Mouse (Mus musculus): ENCODE data around the gene Orm1.

Orm1 gene

DNA sequence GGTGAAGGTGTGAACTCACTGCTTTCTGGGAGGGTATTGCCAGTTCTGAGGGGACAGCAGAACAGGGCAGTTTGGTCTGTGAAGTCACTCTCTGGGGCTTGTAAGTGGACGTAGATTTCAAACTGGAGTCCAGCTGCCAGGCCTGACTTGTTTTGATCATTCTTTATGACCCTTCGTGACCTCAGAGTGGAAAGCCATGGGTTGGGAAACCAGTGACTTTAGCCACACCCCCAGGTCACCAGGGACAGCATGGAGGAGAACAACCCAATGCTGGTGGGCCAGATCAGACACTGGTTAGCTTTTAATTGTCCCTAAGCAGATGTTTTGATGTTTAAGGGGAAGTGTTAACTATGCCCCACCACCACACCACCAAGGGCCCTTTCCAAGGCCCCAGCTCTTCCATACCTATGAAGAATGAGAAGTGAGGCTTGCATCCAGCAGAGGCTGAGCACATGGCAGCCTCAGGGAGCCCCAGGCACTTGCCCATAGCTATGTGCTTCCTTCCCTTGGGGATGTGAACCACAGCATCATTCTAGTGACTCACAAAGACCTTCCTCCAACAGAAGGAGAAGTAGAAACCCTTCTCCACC, 12.7 kb downstream of the Orm1 start:
- no peak for DNase-seq

DNA sequence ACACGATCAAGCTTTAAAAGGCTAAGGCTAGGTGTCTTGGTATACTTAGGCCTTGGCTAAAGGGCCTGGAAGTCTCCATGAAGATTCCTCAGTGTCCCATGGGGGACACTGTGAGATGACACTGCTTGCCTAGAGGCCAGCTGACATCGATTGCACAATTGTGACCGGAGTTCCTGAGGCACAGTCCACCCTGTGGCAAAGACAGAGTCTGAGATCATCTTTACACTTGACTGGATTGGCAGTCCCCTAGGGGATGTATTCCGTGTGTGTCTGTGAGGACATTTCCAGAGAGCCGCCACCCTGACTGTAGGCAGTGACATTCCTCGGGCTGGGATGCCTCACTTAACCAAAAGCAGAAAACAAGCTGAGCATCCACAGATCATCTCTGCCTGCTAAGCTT, 15.5 kb downstream of the Orm1 start:
- DNase-seq: no peak

DNA sequence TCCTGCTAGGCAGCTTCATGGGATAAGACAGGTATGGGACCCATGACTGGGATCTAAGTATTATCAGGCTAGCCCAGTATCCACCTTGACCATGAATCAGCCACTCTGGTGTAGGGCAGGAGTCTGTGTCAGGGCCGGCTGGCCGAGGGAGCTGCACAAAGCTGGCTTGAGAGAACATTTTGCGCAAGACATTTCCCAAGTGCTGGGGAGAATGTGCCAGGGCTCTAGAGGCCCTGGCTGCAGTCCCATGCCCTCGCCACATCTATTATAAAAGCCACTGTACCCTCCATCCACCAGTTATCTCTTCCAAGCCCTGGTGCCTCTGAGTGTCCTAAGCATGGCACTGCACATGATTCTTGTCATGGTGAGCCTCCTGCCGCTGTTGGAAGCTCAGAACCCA, 17.8 kb downstream of the Orm1 start, which contains the start of gene Orm2:
TSS of gene Orm2 (plus strand) at position 300 of the 400 bp plus-strand sequence.
- DNase-seq: no peak

DNA sequence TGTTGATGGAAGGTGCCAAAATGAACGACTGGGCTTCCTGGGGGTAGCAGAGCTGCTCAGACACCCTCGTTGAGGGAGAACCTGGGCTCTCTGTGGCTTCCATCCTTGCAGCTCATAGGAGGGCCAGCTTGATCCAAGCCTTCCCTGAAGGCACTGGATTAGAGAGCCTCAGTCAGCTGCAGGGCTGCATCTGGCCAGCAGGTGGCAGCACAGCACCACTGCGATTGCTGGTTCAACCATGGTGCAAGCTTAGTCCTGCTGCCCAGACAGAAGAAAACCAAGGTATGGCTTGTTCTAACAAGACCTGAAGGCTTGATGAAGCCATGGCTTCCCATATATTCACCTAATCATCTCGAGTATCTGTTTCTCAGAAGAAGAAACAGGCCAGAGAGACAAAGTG, 24.2 kb downstream of the Orm1 start:
- peak; percentile 94 for DNase-seq

DNA sequence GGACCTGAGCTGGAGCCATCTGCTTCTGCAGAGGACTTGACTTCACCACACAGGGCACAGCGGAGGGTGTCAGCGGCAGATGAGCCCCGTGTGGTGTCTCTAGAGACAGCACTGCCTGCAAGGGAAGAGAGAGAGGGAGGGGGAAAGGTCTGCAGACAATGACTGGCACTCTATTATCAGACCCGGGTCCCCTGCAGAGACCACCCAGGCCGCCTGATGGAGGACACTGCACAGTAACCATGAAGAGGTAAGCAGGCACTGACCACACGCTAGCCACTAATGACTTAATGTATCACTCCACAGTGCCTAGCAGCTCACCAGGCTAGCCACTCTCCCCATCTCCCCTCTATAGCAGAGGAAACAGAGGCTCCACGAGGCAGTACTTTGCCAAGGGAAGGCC, 26.5 kb downstream of the Orm1 start:
- DNase-seq: no peak

DNA sequence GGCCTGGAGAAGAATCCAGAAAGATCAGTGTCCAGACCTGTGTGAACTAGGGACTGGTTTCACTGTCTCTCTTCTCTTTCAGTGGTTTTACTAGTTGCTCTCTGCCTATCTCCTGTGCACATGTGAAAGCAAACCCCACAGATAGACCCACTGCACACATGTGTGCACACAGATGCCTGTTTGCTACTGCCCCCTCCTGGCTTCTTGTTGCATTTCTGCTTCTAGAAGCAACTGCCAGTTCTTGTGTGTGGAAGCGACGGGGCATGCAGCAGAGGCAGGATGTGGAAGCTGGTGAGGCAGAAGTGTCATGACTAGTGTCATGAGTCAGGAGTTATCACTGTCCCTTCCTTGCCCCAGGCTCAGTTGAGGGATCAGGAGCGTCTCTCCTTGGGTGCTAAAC, 27.5 kb downstream of the Orm1 start:
- peak; percentile 82 for DNase-seq

DNA sequence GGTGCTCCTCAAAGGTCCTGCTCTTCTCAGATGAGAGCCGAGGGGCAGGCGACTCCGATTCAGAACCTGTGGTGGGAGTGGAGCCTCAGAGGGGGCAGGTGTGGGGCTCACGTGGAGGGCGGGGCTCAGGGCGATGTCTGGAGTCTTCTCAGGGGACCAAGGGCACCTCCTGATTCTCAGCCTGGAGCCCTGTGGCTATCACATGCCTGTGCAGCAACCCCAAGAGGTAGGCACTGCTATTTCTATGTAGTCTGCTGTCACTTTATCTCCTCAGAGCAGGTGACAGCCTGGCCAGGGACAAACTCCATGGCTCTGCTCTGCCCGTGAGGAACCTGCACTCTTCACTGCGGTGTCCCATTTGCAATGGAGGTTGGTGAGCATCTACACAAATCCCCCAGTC, 29.0 kb downstream of the Orm1 start:
- DNase-seq: no peak

DNA sequence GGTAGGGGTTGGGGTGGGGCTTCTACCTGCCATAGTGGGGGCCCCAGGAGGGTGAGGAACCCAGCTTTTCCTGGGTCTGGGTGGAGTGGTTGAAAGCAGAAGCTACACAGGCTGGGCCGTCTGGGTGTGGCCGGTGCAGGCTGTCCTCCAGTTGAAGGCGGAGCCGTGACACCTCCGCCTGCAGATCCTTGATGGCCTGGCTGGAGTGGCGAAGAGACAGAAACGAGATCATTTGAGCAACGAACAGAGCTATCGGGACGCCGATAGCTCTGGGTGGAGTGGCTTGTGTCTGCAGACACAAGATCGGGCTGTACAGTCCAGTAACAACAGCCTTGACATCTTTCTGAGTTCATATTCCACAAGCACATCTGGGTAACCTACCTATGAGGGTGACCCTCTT, 30.0 kb downstream of the Orm1 start:
- DNase-seq: no peak

DNA sequence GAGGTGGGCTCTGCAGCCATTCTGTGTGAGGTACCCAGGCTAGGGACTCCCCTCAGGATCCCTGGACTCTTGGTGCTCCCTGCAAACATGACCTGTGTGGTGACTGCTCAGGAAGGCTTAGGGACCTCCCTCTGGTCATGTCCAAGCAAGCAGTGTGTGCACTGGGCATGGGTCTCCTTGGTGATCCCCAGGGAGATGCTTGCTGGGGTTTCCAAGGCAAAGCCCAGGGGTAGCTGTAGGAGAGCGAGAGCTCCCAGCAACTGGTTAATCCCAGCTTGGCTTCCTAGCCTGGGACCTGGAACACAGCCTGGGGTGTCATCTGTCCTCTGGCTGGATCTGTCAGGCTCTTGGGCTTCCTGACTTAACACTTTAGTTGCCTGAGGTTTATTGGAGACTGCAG, 31.0 kb downstream of the Orm1 start:
- no peak for DNase-seq

DNA sequence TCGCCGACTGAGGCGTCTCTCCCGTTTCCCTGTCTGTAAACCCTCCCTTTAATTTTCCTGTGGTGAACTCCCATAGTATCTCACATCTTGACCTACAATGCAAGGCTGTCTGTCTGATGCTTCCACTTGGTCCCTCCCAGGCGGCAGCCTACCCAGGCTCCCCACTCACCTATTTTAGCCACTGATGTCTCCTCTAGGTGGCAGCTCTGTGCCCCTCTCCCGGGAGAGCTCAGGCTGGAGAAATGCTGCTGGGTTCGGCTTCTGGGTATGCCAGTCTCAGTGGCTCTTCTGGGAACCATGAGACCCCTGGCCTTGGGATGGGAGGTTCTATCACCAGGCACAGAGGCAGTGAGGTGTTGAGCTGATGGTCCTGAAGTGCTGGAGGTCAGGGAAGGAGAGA, 33.1 kb downstream of the Orm1 start:
- DNase-seq: peak; percentile 45

DNA sequence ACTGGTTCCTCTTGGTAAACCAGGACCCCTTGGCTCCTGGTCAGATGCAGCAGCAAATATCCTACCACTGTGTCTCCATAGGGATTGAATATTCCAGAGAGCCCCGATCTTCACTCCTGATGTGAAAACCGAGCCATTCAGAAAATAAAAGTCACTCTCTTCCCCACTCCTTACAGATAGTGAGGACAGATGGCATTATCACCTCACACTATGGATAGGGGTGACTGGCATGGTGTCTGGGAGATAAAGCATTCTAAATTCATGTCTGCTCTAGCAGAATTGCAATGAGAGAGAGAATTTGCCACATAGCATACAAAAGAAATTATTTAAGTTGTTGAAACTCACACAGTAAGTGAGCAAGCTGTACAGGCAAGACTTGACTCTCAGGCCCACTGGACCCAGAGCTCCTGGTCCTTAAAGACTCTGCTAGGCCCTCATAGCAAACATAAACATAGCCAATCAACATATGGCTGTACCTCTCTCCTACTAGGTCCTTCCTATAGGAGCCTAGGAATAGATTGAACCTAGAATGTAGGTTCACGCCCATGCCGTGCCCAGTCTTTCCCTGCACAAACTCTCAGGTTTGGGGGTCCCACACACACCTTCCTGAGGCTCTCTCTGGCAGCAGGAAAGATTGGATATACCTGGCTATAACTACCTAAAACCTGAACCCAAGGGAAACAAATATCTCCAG, 38.5 kb downstream of the Orm1 start:
- no peak for DNase-seq

DNA sequence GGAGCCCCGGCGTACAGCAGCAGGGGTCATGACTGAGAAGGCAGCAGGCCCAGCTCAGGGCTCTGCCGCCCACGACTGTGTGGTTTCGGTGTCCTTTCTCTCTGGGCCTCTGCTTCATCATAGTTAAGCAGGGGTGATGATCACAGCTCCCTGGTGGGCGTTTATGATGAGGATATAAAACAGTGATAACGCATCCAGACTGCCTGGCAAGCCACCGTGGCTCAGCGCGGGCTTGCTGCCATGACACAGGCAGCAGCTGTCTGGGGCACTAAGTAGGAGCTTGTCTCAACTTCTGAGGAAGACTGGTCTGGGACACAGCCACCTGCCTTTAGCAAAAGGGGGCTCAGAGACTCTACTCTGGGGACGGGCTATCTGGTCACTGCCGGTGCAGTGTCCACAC, 39.1 kb downstream of the Orm1 start:
- DNase-seq: no peak

DNA sequence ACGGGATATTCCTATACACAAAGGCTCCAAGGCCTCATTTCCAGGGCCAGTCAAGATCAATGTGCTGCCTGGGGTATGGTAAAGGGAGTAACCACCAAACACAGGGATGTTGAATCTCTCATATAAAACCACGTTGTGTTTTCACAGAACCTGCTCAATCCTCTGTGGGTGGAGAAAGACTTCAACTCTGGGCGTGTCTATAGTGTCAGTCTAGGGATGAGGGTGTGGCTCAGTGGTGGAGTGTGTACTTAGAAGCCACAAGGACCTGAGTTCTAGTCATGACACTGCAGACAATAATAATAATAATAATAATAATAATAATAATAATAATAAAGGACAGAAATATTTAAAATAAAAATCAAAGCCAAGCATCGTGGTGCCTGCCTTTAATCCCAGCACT, 39.9 kb downstream of the Orm1 start:
- DNase-seq: no peak

DNA sequence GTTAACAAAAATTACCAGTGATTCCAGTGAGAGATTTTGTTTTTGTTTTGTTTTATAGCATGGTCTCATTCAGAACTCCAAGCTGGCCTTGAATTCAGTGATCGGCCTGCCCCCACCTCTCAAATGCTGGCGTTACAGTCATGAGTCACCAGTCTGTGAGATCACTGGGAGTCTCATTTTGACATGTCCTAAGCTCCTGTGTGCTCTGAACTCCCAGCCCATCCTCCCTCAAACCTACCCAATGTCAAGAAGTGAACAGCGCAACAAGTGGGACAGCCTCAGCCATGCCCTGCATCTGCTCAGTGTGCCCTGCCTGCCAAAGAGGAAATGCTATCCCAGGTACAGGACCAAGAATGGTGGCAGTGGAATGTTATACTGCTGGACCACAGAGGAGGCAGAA, 40.9 kb downstream of the Orm1 start:
- peak; percentile 47 for DNase-seq

DNA sequence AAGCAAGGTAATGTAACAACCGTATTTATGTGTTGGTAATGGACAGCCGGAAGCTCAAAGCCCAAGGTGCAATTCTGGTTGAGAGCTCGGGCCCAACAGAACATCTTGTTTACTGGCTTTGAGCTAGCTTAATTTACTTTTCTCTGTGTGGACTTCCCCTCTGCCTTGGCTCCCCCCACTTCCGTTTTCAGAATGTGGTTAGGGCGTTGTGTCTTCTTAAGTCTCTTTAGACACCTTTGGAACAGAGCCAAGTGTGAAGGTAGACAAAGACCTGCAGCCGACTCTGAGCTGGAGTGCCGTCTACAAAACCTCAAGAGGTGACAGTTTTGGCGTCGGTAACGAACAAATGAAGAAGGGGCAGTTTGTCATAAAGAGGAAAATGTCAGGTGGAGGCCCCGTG, 41.4 kb downstream of the Orm1 start:
- DNase-seq: peak; percentile 75

DNA sequence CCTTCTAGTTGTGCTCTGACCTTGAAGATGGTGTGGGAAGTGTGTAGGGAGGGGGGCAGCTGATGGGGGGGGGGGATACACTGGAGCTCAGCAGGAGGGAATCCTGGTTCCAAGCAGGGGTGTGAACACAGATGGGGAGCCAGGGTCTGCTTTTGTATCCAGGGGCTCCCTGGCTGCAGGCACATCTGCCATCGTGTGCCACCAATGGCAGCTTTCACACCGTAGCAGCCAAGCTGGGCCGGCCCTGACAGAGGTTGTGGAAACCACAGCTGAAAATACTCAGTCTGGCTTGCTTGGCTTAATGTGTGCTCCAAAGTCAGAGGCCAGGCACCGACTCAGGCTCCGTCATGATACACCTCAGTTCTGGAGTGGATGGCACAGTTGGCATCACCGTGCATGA, 43.7 kb downstream of the Orm1 start:
- no peak for DNase-seq

DNA sequence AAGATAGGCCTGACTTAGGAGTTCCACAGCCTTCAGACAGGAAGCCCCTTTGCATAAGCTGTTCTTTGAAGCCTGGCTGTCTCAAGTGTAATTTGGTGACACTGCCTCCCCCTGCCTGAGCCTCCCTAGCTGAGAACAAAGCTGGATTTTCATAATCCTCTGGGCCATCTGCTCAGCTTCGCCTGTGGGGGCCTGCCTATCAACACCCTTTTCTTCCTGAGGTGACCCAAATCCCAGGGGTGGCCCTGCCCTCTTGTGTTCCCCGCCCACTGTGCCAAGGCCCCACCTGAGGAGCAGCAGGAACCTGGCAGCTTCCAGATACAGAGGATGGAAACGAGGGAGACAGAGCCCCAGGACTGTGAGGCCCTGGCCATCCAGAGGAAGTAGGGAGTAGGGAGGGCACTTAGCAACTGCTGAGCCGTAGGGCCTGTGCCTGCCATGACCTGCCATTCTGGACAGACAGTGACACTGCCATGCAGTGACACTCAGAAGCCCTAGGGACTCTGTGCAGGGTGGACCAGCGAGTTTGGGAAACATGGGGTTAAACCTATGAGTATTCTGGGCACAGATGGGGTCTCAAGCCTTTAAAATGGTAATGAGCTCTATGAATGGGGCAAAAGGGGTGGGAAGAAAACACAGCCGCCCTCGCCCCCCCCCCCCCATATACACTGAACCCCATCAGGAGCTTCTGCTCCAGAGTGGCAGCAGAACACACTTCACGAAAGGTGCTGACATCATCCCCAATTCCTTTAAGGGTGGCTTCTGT, 44.9 kb downstream of the Orm1 start:
- DNase-seq: peak; percentile 60

DNA sequence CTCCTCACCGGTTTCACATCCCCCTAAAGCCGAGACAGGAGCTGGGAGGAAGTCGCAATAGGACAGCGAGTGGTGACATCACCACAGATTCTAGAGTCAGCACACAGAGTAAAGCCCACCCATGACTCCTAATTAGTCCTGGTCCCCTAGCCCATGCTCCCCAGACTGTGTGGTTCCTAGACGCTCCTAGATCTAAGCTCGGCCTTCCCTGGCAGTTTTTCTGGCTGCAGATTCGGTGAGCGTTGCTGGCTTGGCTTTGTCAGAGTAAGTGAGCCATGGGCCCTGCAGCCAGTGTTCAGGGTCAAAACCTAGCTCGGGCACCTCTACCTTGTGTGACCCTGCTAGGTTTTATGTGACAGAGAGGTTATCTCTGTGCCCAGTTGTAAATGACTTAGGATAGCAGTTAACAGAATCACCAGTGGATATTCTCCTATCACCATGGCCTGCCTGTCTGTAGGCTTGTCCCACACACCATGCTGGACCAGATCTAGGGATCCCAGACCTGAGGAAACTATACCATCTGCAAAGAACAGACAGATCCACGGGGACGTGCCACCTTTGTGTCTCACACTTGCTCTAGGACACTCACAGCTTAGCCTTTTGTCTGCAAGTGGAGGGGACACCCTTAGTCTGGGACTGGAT, 45.6 kb downstream of the Orm1 start:
- peak; percentile 27 for DNase-seq

DNA sequence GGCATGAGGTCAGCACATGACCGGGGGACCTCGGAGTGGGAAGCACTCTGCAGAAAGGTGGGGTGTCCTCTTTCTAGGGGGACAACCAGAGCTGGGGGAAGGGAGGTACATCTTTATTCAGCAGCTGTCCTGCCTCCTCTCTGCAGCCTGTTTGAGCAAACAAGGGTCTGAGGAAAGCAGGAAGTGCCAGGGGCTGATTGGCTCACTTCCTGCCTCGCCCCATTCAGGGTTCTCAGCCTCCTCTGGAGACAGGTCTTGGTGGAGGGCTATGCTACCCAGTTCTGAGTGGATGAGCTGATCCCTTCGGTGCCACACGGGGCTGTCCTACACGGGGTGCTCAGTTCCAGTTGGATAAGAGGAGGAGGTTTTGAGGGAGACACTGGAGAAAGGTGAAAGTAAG, 47.0 kb downstream of the Orm1 start:
- peak; percentile 68 for DNase-seq
